Mouse (Mus musculus) kidney, postnatal 0 days (tissue): Measurements from ENCODE around the gene Igfbp2. TPM values are rescaled to one million over a fixed set of nuclear protein-coding genes. Genes with fewer than 3 reads are reported as not detected.
A peak's percentile ranks its signal among the peaks of the same experiment; 100 is the strongest.

Source experiments
- ATAC-seq: fragments of 200-750 bp; cut with Nextera tagmentation; replicated peaks from 2 replicates; pipeline ENCODE4 v1.8.0; 2017; ENCODE audit warnings: low read depth, moderate number of reproducible peaks, moderate TSS enrichment, moderate library complexity; ENCODE audit not compliant: low FRiP score
- DNase-seq: peaks from one replicate; pipeline ENCODE4 v3.0.0-alpha.2; 2016; ENCODE audit warnings: low spot score
- H3K27ac ChIP-seq: fragments of 300-500 bp; sonication (generic); 2 replicates; pipeline ENCODE4 v1.5.1; 2014; ENCODE audit warnings: mild to moderate bottlenecking
- H3K27me3 ChIP-seq: fragments of 300-500 bp; sonication (generic); 2 replicates; pipeline ENCODE4 v1.6.1; 2014; ENCODE audit warnings: low read length, mixed read lengths; ENCODE audit not compliant: insufficient read depth
- H3K36me3 ChIP-seq: fragments of 300-500 bp; sonication (generic); 2 replicates; pipeline ENCODE4 v1.6.1; 2014; ENCODE audit warnings: low read length, mixed read lengths; ENCODE audit not compliant: insufficient read depth
- H3K4me1 ChIP-seq: fragments of 300-500 bp; sonication (generic); replicated peaks from 2 replicates; pipeline ENCODE4 v1.6.1; 2014; ENCODE audit warnings: antibody characterized with exemption, low read length, mixed read lengths; ENCODE audit not compliant: insufficient read depth
- H3K4me2 ChIP-seq: fragments of 300-500 bp; sonication (generic); 2 replicates; pipeline ENCODE4 v1.6.1; 2014; ENCODE audit warnings: mild to moderate bottlenecking, low read length, moderate library complexity, mixed read lengths
- H3K4me3 ChIP-seq: fragments of 300-500 bp; sonication (generic); replicated peaks from 2 replicates; pipeline ENCODE4 v1.5.1; 2014; ENCODE audit warnings: low read depth, low read length
- H3K9ac ChIP-seq: fragments of 300-500 bp; sonication (generic); 2 replicates; pipeline ENCODE4 v1.6.1; 2014; ENCODE audit warnings: low read depth, low read length
- H3K9me3 ChIP-seq: fragments of 300-500 bp; sonication (generic); replicated peaks from 2 replicates; pipeline ENCODE4 v1.6.1; 2016; ENCODE audit warnings: low read length, inconsistent platforms, mixed read lengths
- CTCF ChIP-seq: IDR thresholded peaks from 2 replicates; pipeline ENCODE4 v1.5.1; 2016; ENCODE audit warnings: antibody characterized with exemption, low read depth, mild to moderate bottlenecking, moderate library complexity
- WGBS: fragments of 180-500 bp; shearing (Covaris S2); extraction: QIAGEN DNeasy Blood & Tissue Kit; methylation state at CpG from one replicate; pipeline ENCODE4 v1.1.7; 2014; 5-methylcytosine and 5-hydroxymethylcytosine counted together
- polyA plus RNA-seq: library from polyadenylated mRNA; unstranded; fragments of >200 nt; fragmentation: Nextera tagmentation; extraction: Ambion mirVana; gene quantifications from 2 replicates; pipeline ENCODE4 v1.2.1, GENCODE M21; 2015

The Igfbp2 gene
- polyA plus RNA-seq, 1 experiment from 2014 or later, result 123 TPM

DNA sequence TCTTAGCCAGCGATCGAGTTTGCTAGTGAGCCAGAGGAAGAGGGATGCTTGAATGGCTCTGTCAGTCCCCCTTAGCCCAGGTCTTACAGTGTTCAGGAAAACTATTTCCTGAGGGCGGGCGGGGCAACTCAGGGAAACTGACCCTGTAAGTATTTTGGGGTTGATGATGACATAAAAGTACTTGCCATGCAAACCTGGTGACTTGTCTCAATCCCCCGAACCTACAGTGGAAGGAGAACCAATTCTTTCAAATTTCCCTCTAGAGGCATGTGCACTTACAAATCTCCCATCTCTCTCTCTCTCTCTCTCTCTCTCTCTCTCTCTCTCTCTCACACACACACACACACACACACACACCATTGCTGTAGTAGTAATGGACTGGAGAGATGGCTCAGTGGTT lies 4.5 kb downstream of the Igfbp2 start:
- H3K27me3 ChIP-seq, result no peaks in the 10 kb centered on the region
- H3K27ac ChIP-seq, result no peak overlapping the region
- H3K4me2 ChIP-seq, result no peak overlapping the region
- 86% methylated on average over 5 of the region's 5 CpGs for WGBS
- H3K4me1 ChIP-seq, result peaks cover 29% of the 10 kb centered on the region
- DNase-seq (no peak), ATAC-seq (no peak)
- no peak for TF ChIP-seq CTCF
- H3K4me3 ChIP-seq, result no peak overlapping the region
- H3K9ac ChIP-seq, result no peak overlapping the region
- no peaks in the 10 kb centered on the region for H3K36me3 ChIP-seq
- no peaks in the 10 kb centered on the region for H3K9me3 ChIP-seq

DNA sequence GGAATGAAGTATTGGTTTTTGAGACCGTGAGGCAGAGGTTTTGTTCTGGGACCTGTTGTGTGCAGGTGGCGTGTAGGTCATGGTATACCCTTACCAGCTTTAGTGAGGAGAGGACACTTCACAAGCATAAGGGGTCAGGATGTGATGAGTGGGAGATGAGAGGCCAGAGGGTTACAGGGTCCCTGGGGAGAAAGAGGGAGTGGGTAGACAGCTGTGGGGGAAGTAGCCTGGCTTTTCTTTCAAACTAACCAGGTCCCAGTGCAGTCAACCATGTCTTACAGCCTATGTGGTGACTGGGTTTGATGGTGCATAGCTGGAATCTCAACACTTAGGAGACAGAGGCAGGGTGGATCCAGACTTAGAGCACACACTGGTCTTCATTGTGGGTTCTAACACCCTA lies 6.2 kb downstream of the Igfbp2 start:
- ATAC-seq, result no peak
- no peak overlapping the region for H3K9ac ChIP-seq
- WGBS, result 61% methylated on average over 2 of the region's 2 CpGs
- H3K9me3 ChIP-seq, result no peaks in the 10 kb centered on the region
- no peak overlapping the region for H3K4me2 ChIP-seq
- peaks cover 17% of the 10 kb centered on the region for H3K4me1 ChIP-seq
- no peak for TF ChIP-seq CTCF
- no peaks in the 10 kb centered on the region for H3K27me3 ChIP-seq
- no peak overlapping the region for H3K27ac ChIP-seq
- DNase-seq, result no peak
- no peaks in the 10 kb centered on the region for H3K36me3 ChIP-seq
- H3K4me3 ChIP-seq, result no peak overlapping the region

DNA sequence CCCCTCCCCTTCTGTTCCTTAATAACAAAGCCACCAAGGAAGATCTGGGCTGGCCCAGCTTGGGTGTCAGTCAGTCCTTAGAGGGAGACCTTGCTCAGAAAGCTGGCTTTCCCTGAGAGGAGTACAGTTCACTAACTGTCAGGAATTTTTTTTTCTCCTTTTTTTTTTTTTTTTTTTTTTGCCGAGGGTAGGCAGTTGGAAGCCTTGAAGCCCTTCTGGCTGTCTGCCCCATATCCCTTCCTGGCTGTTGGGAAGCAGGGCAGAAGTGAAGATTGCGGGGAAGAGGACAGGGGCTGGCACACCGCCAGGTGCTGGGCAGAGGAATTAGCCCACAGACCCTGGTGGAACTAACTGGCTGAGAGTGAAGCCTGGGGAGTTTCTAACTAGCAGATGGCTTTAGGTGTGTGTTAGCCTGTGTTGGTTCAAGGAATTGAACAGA lies 8.4 kb downstream of the Igfbp2 start:
- no peak for TF ChIP-seq CTCF
- Histone ChIP-seq H3K4me2 (no peak overlapping the region), H3K9ac (no peak overlapping the region), H3K27me3 (no peaks in the 10 kb centered on the region), H3K36me3 (no peaks in the 10 kb centered on the region), H3K9me3 (no peaks in the 10 kb centered on the region), H3K27ac (no peak overlapping the region), H3K4me3 (no peak overlapping the region), H3K4me1 (peaks cover 11% of the 10 kb centered on the region)
- 29% methylated on average over 3 of the region's 3 CpGs for WGBS
- no peak for ATAC-seq
- no peak for DNase-seq

DNA sequence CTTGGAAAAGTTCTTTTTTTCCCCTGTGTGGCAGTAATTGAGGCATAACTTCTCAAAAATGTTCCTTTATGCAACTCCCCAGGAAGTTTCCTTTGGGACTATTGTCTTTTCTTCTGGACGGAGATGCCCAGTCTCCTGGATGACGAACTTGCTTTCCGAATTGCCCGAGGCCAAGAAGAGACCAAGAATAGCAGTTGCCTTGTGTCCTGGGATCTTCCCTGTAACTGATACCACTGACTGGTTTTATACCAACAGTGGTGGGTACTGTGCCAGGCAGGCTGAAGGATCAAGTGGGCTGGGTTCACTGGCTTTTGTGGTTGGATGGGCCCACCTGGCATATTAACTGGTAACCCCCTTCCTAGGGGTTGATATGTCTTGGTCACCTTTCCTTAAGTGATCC lies 9.3 kb downstream of the Igfbp2 start:
- WGBS, result 65% methylated on average over 4 of the region's 4 CpGs

DNA sequence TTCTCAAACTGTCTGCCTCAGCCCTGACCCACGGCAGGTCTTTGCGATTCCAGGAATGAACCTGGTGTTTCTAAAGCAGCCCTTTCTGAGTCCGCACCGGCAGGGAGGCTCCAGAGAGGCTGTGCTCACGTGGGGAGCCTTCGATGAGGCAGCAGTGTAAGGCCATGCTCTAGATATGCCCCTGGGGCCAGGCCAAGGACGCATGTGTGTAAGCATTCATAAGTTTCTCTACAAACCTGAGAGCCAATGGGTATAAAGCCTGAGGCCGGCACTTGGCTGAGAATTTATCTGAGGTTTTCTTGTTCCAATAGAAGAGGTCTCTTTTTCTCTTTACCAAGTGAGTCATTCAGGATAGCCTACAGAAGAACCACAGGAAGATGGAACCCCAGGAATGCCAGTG lies 15.1 kb downstream of the Igfbp2 start:
- DNase-seq, result no peak
- WGBS, result 46% methylated on average over 8 of the region's 8 CpGs

More for the DNA sequence above, 9.3 kb downstream of the Igfbp2 start:
- no peak overlapping the region for H3K9ac ChIP-seq
- DNase-seq (peak; percentile 20), ATAC-seq (0 out of 2 replicates have a peak, but pooled peaks have one; percentile 21)
- H3K27ac ChIP-seq, result no peak overlapping the region
- H3K36me3 ChIP-seq, result no peaks in the 10 kb centered on the region
- no peak overlapping the region for H3K4me3 ChIP-seq
- H3K4me1 ChIP-seq, result peaks cover 6% of the 10 kb centered on the region
- no peak for TF ChIP-seq CTCF
- H3K4me2 ChIP-seq, result no peak overlapping the region
- no peaks in the 10 kb centered on the region for H3K9me3 ChIP-seq
- no peaks in the 10 kb centered on the region for H3K27me3 ChIP-seq

DNA sequence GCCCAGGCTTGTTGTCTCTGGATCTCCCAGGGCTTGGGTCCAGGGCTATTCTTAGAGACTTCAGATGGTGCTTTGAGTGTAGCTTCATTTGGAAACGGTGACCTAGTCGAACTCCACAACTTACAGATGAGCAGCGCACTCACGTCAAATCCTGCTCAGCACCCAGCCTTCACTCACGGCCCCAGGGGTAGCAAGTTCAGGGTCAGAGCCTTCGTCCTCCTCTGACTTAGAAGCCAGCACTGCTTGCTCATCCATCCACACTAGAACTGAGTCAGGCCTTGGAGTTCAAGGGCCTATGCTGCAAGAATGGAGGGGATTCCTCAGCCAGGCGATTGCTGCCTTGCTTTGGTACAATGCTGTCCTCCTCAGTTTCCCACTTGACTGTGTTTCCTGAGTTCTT lies 15.5 kb downstream of the Igfbp2 start:
- no peak for DNase-seq

More for the DNA sequence above, 15.1 kb downstream of the Igfbp2 start:
- H3K27ac ChIP-seq, result no peak overlapping the region
- H3K9ac ChIP-seq, result no peak overlapping the region
- no peak overlapping the region for H3K4me2 ChIP-seq
- no peaks in the 10 kb centered on the region for H3K27me3 ChIP-seq
- TF ChIP-seq CTCF, result no peak
- H3K4me1 ChIP-seq, result no peaks in the 10 kb centered on the region
- no peak for ATAC-seq
- H3K36me3 ChIP-seq, result no peaks in the 10 kb centered on the region
- H3K9me3 ChIP-seq, result no peaks in the 10 kb centered on the region
- no peak overlapping the region for H3K4me3 ChIP-seq

More for the DNA sequence above, 15.5 kb downstream of the Igfbp2 start:
- Histone ChIP-seq H3K4me1 (no peaks in the 10 kb centered on the region), H3K9ac (no peak overlapping the region), H3K36me3 (no peaks in the 10 kb centered on the region), H3K4me3 (no peak overlapping the region), H3K27me3 (no peaks in the 10 kb centered on the region), H3K9me3 (no peaks in the 10 kb centered on the region), H3K4me2 (no peak overlapping the region), H3K27ac (no peak overlapping the region)
- TF ChIP-seq CTCF, result no peak
- 83% methylated on average over 7 of the region's 7 CpGs for whole genome bisulfite sequencing
- no peak for ATAC-seq
